Mouse (Mus musculus) bone marrow macrophage, adult 2 months (primary cell): ENCODE measurements around the gene Tnfrsf8. TPM values are rescaled to one million over a fixed set of nuclear protein-coding genes. Genes with fewer than 3 reads are reported as not detected.

Experiments
- H3K27ac ChIP-seq: 2 replicates; pipeline ENCODE4 v1.5.1; 2012; ENCODE audit warnings: low read depth, low read length; ENCODE audit not compliant: insufficient read depth
- H3K4me1 ChIP-seq: 2 replicates; pipeline ENCODE4 v1.6.1; 2012; ENCODE audit warnings: low read length; ENCODE audit not compliant: control insufficient read depth, insufficient read depth
- H3K4me3 ChIP-seq: 2 replicates; pipeline ENCODE4 v1.5.1; 2012; ENCODE audit warnings: mild to moderate bottlenecking, low read length, moderate library complexity; ENCODE audit not compliant: insufficient read depth
- CTCF ChIP-seq: IDR thresholded peaks from 2 replicates; pipeline ENCODE4 v1.5.1; 2012; ENCODE audit warnings: low read depth, mild to moderate bottlenecking, low read length, moderate library complexity
- POLR2A ChIP-seq: IDR thresholded peaks from 2 replicates; pipeline ENCODE4 v1.6.1; 2012; ENCODE audit warnings: mild to moderate bottlenecking, low read depth, low read length, borderline replicate concordance
- polyA plus RNA-seq: library from polyadenylated mRNA; stranded (reverse); fragments of >200 nt; gene quantifications from 2 replicates; pipeline ENCODE4 v1.2.4, GENCODE M21; 2012; ENCODE audit not compliant: missing spikeins, insufficient read depth, insufficient read length

Gene Tnfrsf8
- polyA plus RNA-seq, 1 experiment, result 1.1 TPM

- H3K4me1 ChIP-seq, result peaks cover 72% of the 10 kb centered on the region
- no peak overlapping the region for H3K4me3 ChIP-seq
- H3K27ac ChIP-seq, result no peak overlapping the region
- TF ChIP-seq POLR2A (no peak), CTCF (no peak)
Measured at GRCm38 (mm10) chr4:145271634-145272033, 43.3 kb downstream of the Tnfrsf8 start.

GRCm38 (mm10) chr4:145270136-145270535 lies 44.8 kb downstream of the Tnfrsf8 start:
- H3K4me3 ChIP-seq, result 0 out of 2 replicates have a peak overlapping the region, but pooled peaks have one; percentile 7
- no peak for TF ChIP-seq POLR2A
- TF ChIP-seq CTCF, result no peak
- H3K4me1 ChIP-seq, result peaks cover 76% of the 10 kb centered on the region
- H3K27ac ChIP-seq, result peak overlapping the region; percentile 95

GRCm38 (mm10) chr4:145267631-145268110 lies 47.3 kb downstream of the Tnfrsf8 start:
- H3K27ac ChIP-seq, result peak overlapping the region; percentile 95
- TF ChIP-seq POLR2A (no peak), CTCF (no peak)
- H3K4me1 ChIP-seq, result peaks cover 74% of the 10 kb centered on the region
- H3K4me3 ChIP-seq, result no peak overlapping the region

GRCm38 (mm10) chr4:145266505-145266904 lies 48.5 kb downstream of the Tnfrsf8 start:
- H3K4me1 ChIP-seq, result peaks cover 71% of the 10 kb centered on the region
- H3K27ac ChIP-seq, result peak overlapping the region; percentile 95
- H3K4me3 ChIP-seq, result no peak overlapping the region
- no peak for TF ChIP-seq POLR2A
- no peak for TF ChIP-seq CTCF

GRCm38 (mm10) chr4:145264761-145265160 lies 50.2 kb downstream of the Tnfrsf8 start:
- no peak overlapping the region for H3K27ac ChIP-seq
- no peak overlapping the region for H3K4me3 ChIP-seq
- TF ChIP-seq CTCF (no peak), POLR2A (no peak)
- peaks cover 74% of the 10 kb centered on the region for H3K4me1 ChIP-seq

- Histone ChIP-seq H3K4me3 (no peak overlapping the region), H3K4me1 (peaks cover 71% of the 10 kb centered on the region), H3K27ac (no peak overlapping the region)
- no peak for TF ChIP-seq POLR2A
Measured at GRCm38 (mm10) chr4:145263583-145263982, 51.4 kb downstream of the Tnfrsf8 start.

- Histone ChIP-seq H3K4me1 (peaks cover 71% of the 10 kb centered on the region), H3K27ac (no peak overlapping the region), H3K4me3 (no peak overlapping the region)
- TF ChIP-seq CTCF (no peak), POLR2A (no peak)
Measured at GRCm38 (mm10) chr4:145260802-145261201, 54.2 kb downstream of the Tnfrsf8 start.

GRCm38 (mm10) chr4:145257751-145258434 lies 57.1 kb downstream of the Tnfrsf8 start:
- no peak for TF ChIP-seq POLR2A
- no peak for TF ChIP-seq CTCF
- H3K4me1 ChIP-seq, result peaks cover 69% of the 10 kb centered on the region

GRCm38 (mm10) chr4:145256144-145256543 lies 58.8 kb downstream of the Tnfrsf8 start:
- 0 out of 2 replicates have a peak overlapping the region, but pooled peaks have one; percentile 12 for H3K27ac ChIP-seq
- no peak overlapping the region for H3K4me3 ChIP-seq
- no peak for TF ChIP-seq CTCF
- no peak for TF ChIP-seq POLR2A
- H3K4me1 ChIP-seq, result peaks cover 73% of the 10 kb centered on the region

More at GRCm38 (mm10) chr4:145257751-145258434, 57.1 kb downstream of the Tnfrsf8 start:
- H3K27ac ChIP-seq, result peak overlapping the region; percentile 90
- H3K4me3 ChIP-seq, result no peak overlapping the region

GRCm38 (mm10) chr4:145254418-145254817 lies 60.5 kb downstream of the Tnfrsf8 start:
- peak overlapping the region; percentile 4; the same call in 1 of the 2 replicates for H3K4me3 ChIP-seq
- H3K4me1 ChIP-seq, result peaks cover 70% of the 10 kb centered on the region
- TF ChIP-seq CTCF, result no peak
- no peak for TF ChIP-seq POLR2A
- H3K27ac ChIP-seq, result peak overlapping the region; percentile 61

GRCm38 (mm10) chr4:145252611-145253010 lies 62.4 kb downstream of the Tnfrsf8 start:
- Histone ChIP-seq H3K4me1 (peaks cover 54% of the 10 kb centered on the region), H3K4me3 (no peak overlapping the region), H3K27ac (no peak overlapping the region)
- no peak for TF ChIP-seq CTCF
